ENCODE assay signal across 25 mouse cellular contexts in the genomic region with DNA sequence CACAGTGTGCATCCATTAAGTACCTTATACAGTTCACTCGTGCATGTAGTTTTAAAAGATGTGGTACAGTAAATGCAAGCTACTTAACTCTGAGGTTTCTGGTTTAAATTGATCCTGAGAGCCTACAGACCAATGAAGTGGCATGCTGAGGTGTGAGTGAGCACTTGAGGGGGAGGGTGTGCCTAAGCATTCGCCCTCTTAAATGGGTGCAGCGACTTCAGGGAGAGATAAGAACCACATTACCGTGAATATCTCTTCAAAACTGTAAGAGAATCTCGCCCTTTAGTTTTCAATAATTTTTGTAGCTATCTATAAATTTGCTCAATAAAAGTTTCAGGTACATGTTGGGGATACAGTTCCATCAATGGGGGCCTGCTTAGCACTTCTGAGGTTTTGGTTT. TPM values are rescaled to one million over a fixed set of nuclear protein-coding genes. Genes with fewer than 3 reads are reported as not detected.
A peak's percentile ranks its signal among the peaks of the same experiment; 100 is the strongest.
DNase-seq lines count a peak whose midpoint lies in the region; ATAC-seq and TF ChIP-seq lines count a peak whose summit lies in the region.
"Had no signal": no experiment of that assay in that cellular context is flagged by ENCODE, and none has a peak within 500 bp of the region (broad histone marks: within the 10 kb centered on the region; RNA-seq: fewer than 3 reads in every experiment).

No protein-coding gene starts in this region.

- WGBS in heart, adult 2 months, result 91% methylated on average over 5 of the region's 5 CpGs
- WGBS in liver, embryonic 13.5 days (ENCODE audit: insufficient replicate concordance), result 36% methylated on average over 5 of the region's 5 CpGs

- no peaks in the 10 kb centered on the region for H3K9me3 ChIP-seq in liver, embryonic 13.5 days (replicated peaks)
- H3K9me3 ChIP-seq: embryonic facial prominence, embryonic 10.5 days; forebrain, embryonic 15.5 days had no signal

- no peaks in the 10 kb centered on the region for H3K79me2 ChIP-seq in heart, adult 2 months (replicated peaks; ENCODE audit: control insufficient read depth, insufficient read depth, low read length)

- no peak for TF ChIP-seq EP300 in heart, adult 2 months (IDR thresholded peaks at IDR 0.05; ENCODE audit: insufficient read depth, low read depth, low read length)

- intact Hi-C loops in heart, adult 2 months (cut with DNase I), result no loop called here

- no peaks in the 10 kb centered on the region for H3K27me3 ChIP-seq in heart, adult 2 months (ENCODE audit: control insufficient read depth, insufficient read depth, low read length)
- no peaks in the 10 kb centered on the region for H3K27me3 ChIP-seq in liver, embryonic 13.5 days
- H3K27me3 ChIP-seq: CH12.LX; embryonic facial prominence, embryonic 12.5 days; forebrain, embryonic 13.5 days; forebrain, embryonic 15.5 days had no signal

- H3K9ac ChIP-seq in heart, adult 2 months (ENCODE audit: low read depth, low read length), result no peak overlapping the region
- H3K9ac ChIP-seq in liver, embryonic 13.5 days, result no peak overlapping the region
- H3K9ac ChIP-seq: embryonic facial prominence, embryonic 12.5 days; forebrain, embryonic 13.5 days; forebrain, embryonic 15.5 days; forebrain, postnatal 0 days had no signal

- no peak overlapping the region for H3K27ac ChIP-seq in heart, adult 2 months
- no peak overlapping the region for H3K27ac ChIP-seq in liver, embryonic 13.5 days
- H3K27ac ChIP-seq: embryonic facial prominence, embryonic 10.5 days; embryonic facial prominence, embryonic 12.5 days; forebrain, embryonic 13.5 days; forebrain, embryonic 15.5 days had no signal

- no peak overlapping the region for H3K4me2 ChIP-seq in liver, embryonic 13.5 days
- H3K4me2 ChIP-seq: embryonic facial prominence, embryonic 12.5 days; forebrain, embryonic 13.5 days; forebrain, embryonic 15.5 days had no signal

- no peaks in the 10 kb centered on the region for H3K36me3 ChIP-seq in heart, adult 2 months (ENCODE audit: control insufficient read depth, insufficient read depth, low read length)
- H3K36me3 ChIP-seq in liver, embryonic 13.5 days, result no peaks in the 10 kb centered on the region
- H3K36me3 ChIP-seq: embryonic facial prominence, embryonic 12.5 days; forebrain, embryonic 15.5 days; G1E had no signal

- TF ChIP-seq POLR2A in heart, adult 2 months (IDR thresholded peaks at IDR 0.05; ENCODE audit: insufficient read depth, low read depth, low read length), result no peak

- peak; percentile 75 for ATAC-seq in liver, embryonic 13.5 days (ENCODE audit: low read depth)
- ATAC-seq in erythroblast, adult 5-6 weeks (replicated peaks; ENCODE audit: low FRiP score, poor library complexity, severe bottlenecking), result 0 out of 2 replicates have a peak, but pooled peaks have one; percentile 49
- peak; percentile 43; the same call in 1 of the 2 replicates for ATAC-seq in megakaryocyte-erythroid progenitor cell, adult 5-6 weeks (replicated peaks; ENCODE audit: low FRiP score, low TSS enrichment, poor library complexity, severe bottlenecking)
- ATAC-seq: CD4-positive, CD25-positive, alpha-beta regulatory T cell, adult 4 months; forebrain, embryonic 13.5 days; forebrain, embryonic 15.5 days; forebrain, postnatal 0 days had no signal

- peak; percentile 10 for DNase-seq in heart, adult 11 months
- DNase-seq in heart, adult 2 months, result no peak
- DNase-seq in liver, embryonic 13.5 days, result no peak
- DNase-seq in liver, result no peak
- no peak for DNase-seq in thymus, postnatal 14 days
- no peak for DNase-seq in cerebellum, adult 9-11 months
- DNase-seq: adrenal gland, adult 2 months; adrenal gland, postnatal 10 days; adrenal gland, postnatal 25 days; B cell, adult 2 months; cerebellum, adult 11-12 months; cerebellum, adult 2 months; cerebellum, adult 9-10 months; cerebellum, postnatal 14 days; forebrain, postnatal 0 days had no signal

- no peaks in the 10 kb centered on the region for H3K4me1 ChIP-seq in heart, adult 2 months (ENCODE audit: control insufficient read depth, insufficient read depth, low read length)
- H3K4me1 ChIP-seq in liver, embryonic 13.5 days (replicated peaks), result peaks cover 23% of the 10 kb centered on the region
- H3K4me1 ChIP-seq: embryonic facial prominence, embryonic 10.5 days; embryonic facial prominence, embryonic 12.5 days; forebrain, embryonic 13.5 days; forebrain, embryonic 15.5 days had no signal

- no peak overlapping the region for H3K4me3 ChIP-seq in heart, adult 2 months
- no peak overlapping the region for H3K4me3 ChIP-seq in liver, embryonic 13.5 days (replicated peaks)
- H3K4me3 ChIP-seq: embryonic facial prominence, embryonic 10.5 days; embryonic facial prominence, embryonic 12.5 days; erythroblast, embryonic 14.5 days; forebrain, embryonic 13.5 days; forebrain, embryonic 15.5 days had no signal

- TF ChIP-seq CTCF in heart, adult 2 months (IDR thresholded peaks at IDR 0.05), result no peak

RNA-seq across cellular contexts. Expression of a gene that starts 54.5 kb away (rescaled TPM):
- 1 to 10 TPM; 5.3 to 5.8 TPM for total RNA-seq in heart, adult 2 months (2021)
- 2.1 and 3.6 TPM in 2 replicates for polyA plus RNA-seq in heart, adult 2 months (2012; rRNA removed)
- polyA plus RNA-seq in liver, embryonic 13.5 days (2015; fragmentation: Nextera tagmentation; extraction: Ambion mirVana), result 0.99 and 1.3 TPM in 2 replicates
- total RNA-seq in erythroblast, adult 5-6 weeks (2015; ENCODE audit: low replicate concordance), result 0.96 and 1.0 TPM in 2 replicates
- total RNA-seq in erythroblast, adult 5-6 weeks (2017; ENCODE audit: low replicate concordance), result 0.28 and 1.8 TPM in 2 replicates
- total RNA-seq in megakaryocyte-erythroid progenitor cell, adult 5-6 weeks (2014; fragmentation: Nextera tagmentation), result 7.4 and 8.7 TPM in 2 replicates
- 4.0 and 7.9 TPM in 2 replicates for total RNA-seq in megakaryocyte-erythroid progenitor cell, adult 5-6 weeks (2017)
- polyA plus RNA-seq: G1E had no signal
